Mouse (Mus musculus) adrenal gland, adult 8-10 months (tissue): Measurements from ENCODE around the gene Kansl2. TPM values are rescaled to one million over a fixed set of nuclear protein-coding genes. Genes with fewer than 3 reads are reported as not detected.

ENCODE experiments used
- DNase-seq: peaks from one replicate; pipeline ENCODE4 v3.0.0; 2022
- microRNA-seq, 2 experiments: library from miRNA; unstranded; fragments of <30 nt; microRNA quantifications; one replicate each; pipeline ENCODE4 v1.2.0; 2022
- total RNA-seq, 4 experiments: library from RNA; stranded (reverse); gene quantifications; 2 replicates each; pipeline ENCODE4 v1.2.4; 2022

The Kansl2 gene
- total RNA-seq, 4 experiments from 2014 or later = 89.8 to 123 (median 106) TPM

- no peak for DNase-seq
Measured at GRCm38 (mm10) chr15:98492102-98492501, 42.0 kb downstream of the Kansl2 start, which contains the start of gene Olfr279. Gene Olfr279, plus strand, starts transcription at chr15:98492402.

GRCm38 (mm10) chr15:98491332-98491731 lies 42.7 kb downstream of the Kansl2 start:
- no peak for DNase-seq

GRCm38 (mm10) chr15:98486433-98487021 lies 47.5 kb downstream of the Kansl2 start:
- no peak for DNase-seq

GRCm38 (mm10) chr15:98483907-98484886 lies 49.9 kb downstream of the Kansl2 start:
- no peak for DNase-seq

GRCm38 (mm10) chr15:98482701-98483100 lies 51.4 kb downstream of the Kansl2 start, which contains the start of gene Lalba:
Gene Lalba, minus strand, starts transcription at chr15:98482721.
- no peak for DNase-seq

GRCm38 (mm10) chr15:98479568-98480102 lies 54.4 kb downstream of the Kansl2 start:
- no peak for DNase-seq

GRCm38 (mm10) chr15:98476281-98476680 lies 57.8 kb downstream of the Kansl2 start:
- DNase-seq = no peak

GRCm38 (mm10) chr15:98475382-98475781 lies 58.7 kb downstream of the Kansl2 start:
- DNase-seq = peak; percentile 7

GRCm38 (mm10) chr15:98474958-98475357 lies 59.1 kb downstream of the Kansl2 start:
- DNase-seq = no peak

GRCm38 (mm10) chr15:98471539-98471938 lies 62.5 kb downstream of the Kansl2 start:
- DNase-seq = no peak

- DNase-seq = no peak
Measured at GRCm38 (mm10) chr15:98469596-98469995, 64.5 kb downstream of the Kansl2 start, which contains the start of gene OR5BS1P. Gene OR5BS1P, plus strand, starts transcription at chr15:98469896.

Small RNAs within 50 kb of the gene (microRNA-seq; reads per million reads assigned to microRNA genes)
- gene Mir1291 = 4.9 to 7.4 reads per million in 2 experiments

Other genes starting within 250 kb of the Kansl2 start
- gene Zfp641, start 238.1 kb downstream of the Kansl2 start, total RNA-seq = 1 to 10 TPM; 3.9 to 7.8 (median 6.5) TPM
- not detected for gene Olfr285, start 216.9 kb downstream of the Kansl2 start, total RNA-seq
- not detected for gene Olfr284, start 193.3 kb downstream of the Kansl2 start, total RNA-seq
- not detected for gene Olfr283, start 153.3 kb downstream of the Kansl2 start, total RNA-seq
- gene Olfr282, start 103.0 kb downstream of the Kansl2 start, total RNA-seq = not detected
- gene Olfr281, start 81.7 kb downstream of the Kansl2 start, total RNA-seq = not detected
- not detected for gene OR5BS1P, start 64.4 kb downstream of the Kansl2 start, total RNA-seq
- gene Lalba, start 51.5 kb downstream of the Kansl2 start, total RNA-seq = not detected
- not detected for gene Olfr279, start 41.9 kb downstream of the Kansl2 start, total RNA-seq
- 10 to 100 TPM; 45.2 to 56.6 (median 46.5) TPM for gene Ccnt1, start 36.7 kb upstream of the Kansl2 start, total RNA-seq
- gene 4930415O20Rik, start 36.7 kb upstream of the Kansl2 start, total RNA-seq = not detected
- gene Adcy6, start 75.8 kb upstream of the Kansl2 start, total RNA-seq = 10 to 100 TPM; 35.2 to 66.9 (median 56.7) TPM
- 10 to 100 TPM; 13.4 to 19.6 (median 15.7) TPM for gene Cacnb3, start 96.6 kb upstream of the Kansl2 start, total RNA-seq
- gene Ddx23, start 128.6 kb upstream of the Kansl2 start, total RNA-seq = 100 to 1,000 TPM in 1 of 4 experiments, 10 to 100 TPM in 3; 68.9 to 100 (median 85.6) TPM
- gene Rnd1, start 143.2 kb upstream of the Kansl2 start, total RNA-seq = 1 to 10 TPM; 2.5 to 9.7 (median 4.0) TPM
- gene Ccdc65, start 173.9 kb upstream of the Kansl2 start, total RNA-seq = under 1 TPM; 0.59 to 0.90 (median 0.82) TPM
- 10 to 100 TPM in 1 of 4 experiments, 1 to 10 TPM in 3; 7.1 to 14.4 (median 9.8) TPM for gene Fkbp11, start 193.9 kb upstream of the Kansl2 start, total RNA-seq
- 100 to 1,000 TPM; 153 to 163 (median 159) TPM for gene Arf3, start 228.9 kb upstream of the Kansl2 start, total RNA-seq
- 10 to 100 TPM in 1 of 4 experiments, 1 to 10 TPM in 1, under 1 TPM in 2; 0.49 to 12.9 (median 5.0) TPM for gene Wnt10b, start 243.9 kb upstream of the Kansl2 start, total RNA-seq